Mouse (Mus musculus): ENCODE data around the gene Nedd9. TPM values are rescaled to one million over a fixed set of nuclear protein-coding genes. Genes with fewer than 3 reads are reported as not detected.

The Nedd9 gene
- polyA plus RNA-seq, 1 experiment from 2014 or later = 77.6 TPM

- Histone ChIP-seq H3K9ac (ENCODE audit: low read length) (no peak overlapping the region), H3K4me3 (ENCODE audit: low read length) (no peak overlapping the region), H3K9me3 (ENCODE audit: control insufficient read depth, low read length) (no peaks in the 10 kb centered on the region), H3K27ac (ENCODE audit: low read length) (no peak overlapping the region), H3K27me3 (ENCODE audit: control insufficient read depth, insufficient read depth, low read depth, low read length) (no peaks in the 10 kb centered on the region), H3K36me3 (ENCODE audit: control insufficient read depth, insufficient read depth, low read length) (peaks cover 22% of the 10 kb centered on the region), H3K4me1 (replicated peaks; ENCODE audit: control insufficient read depth, insufficient read depth, low read length) (peaks cover 38% of the 10 kb centered on the region), H3K4me2 (ENCODE audit: low read depth, low read length) (no peak overlapping the region)
- no peak for ATAC-seq (ENCODE audit: low read depth)
- WGBS = 52% methylated on average over 11 of the region's 11 CpGs
Observed at GRCm38 (mm10) chr13:41330589-41331345, 156.4 kb downstream of the Nedd9 start.

GRCm38 (mm10) chr13:41330051-41330450, 157.1 kb downstream of the Nedd9 start:
- WGBS = 80% methylated on average over 4 of the region's 4 CpGs
- Histone ChIP-seq H3K36me3 (ENCODE audit: control insufficient read depth, insufficient read depth, low read length) (peaks cover 28% of the 10 kb centered on the region), H3K4me2 (ENCODE audit: low read depth, low read length) (no peak overlapping the region), H3K4me3 (ENCODE audit: low read length) (no peak overlapping the region), H3K9ac (ENCODE audit: low read length) (no peak overlapping the region), H3K27ac (ENCODE audit: low read length) (no peak overlapping the region), H3K9me3 (ENCODE audit: control insufficient read depth, low read length) (no peaks in the 10 kb centered on the region), H3K27me3 (ENCODE audit: control insufficient read depth, insufficient read depth, low read depth, low read length) (no peaks in the 10 kb centered on the region), H3K4me1 (replicated peaks; ENCODE audit: control insufficient read depth, insufficient read depth, low read length) (peaks cover 31% of the 10 kb centered on the region)
- no peak for ATAC-seq (ENCODE audit: low read depth)

DNA sequence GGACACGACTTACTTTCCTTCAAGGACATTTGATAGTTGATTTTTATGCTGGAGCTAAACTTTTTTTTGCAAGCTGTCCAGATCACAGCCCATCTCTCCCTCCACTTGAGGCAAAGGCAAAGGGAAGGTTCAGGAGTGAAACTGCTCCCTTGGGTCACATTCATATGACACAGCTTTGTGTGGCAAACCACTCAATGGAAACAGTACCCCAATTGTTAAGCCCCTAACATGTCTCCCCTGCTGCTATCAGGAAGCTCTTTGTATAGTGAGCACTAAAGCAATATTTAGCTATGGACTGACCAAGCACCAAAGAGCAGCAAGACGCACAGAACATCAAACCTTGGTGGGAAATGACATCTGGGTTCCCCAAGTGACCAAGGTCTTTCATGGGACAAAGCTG, 158.7 kb downstream of the Nedd9 start:
- no peak overlapping the region for H3K4me3 ChIP-seq (ENCODE audit: low read length)

GRCm38 (mm10) chr13:41327546-41327945, 159.6 kb downstream of the Nedd9 start:
- no peaks in the 10 kb centered on the region for H3K9me3 ChIP-seq (ENCODE audit: control insufficient read depth, low read length)
- no peak for ATAC-seq (ENCODE audit: low read depth)
- H3K4me3 ChIP-seq (ENCODE audit: low read length) = no peak overlapping the region
- H3K4me1 ChIP-seq (replicated peaks; ENCODE audit: control insufficient read depth, insufficient read depth, low read length) = peaks cover 13% of the 10 kb centered on the region
- no peak overlapping the region for H3K4me2 ChIP-seq (ENCODE audit: low read depth, low read length)
- no peak overlapping the region for H3K9ac ChIP-seq (ENCODE audit: low read length)
- no peak overlapping the region for H3K27ac ChIP-seq (ENCODE audit: low read length)
- peaks cover 31% of the 10 kb centered on the region for H3K36me3 ChIP-seq (ENCODE audit: control insufficient read depth, insufficient read depth, low read length)
- no peaks in the 10 kb centered on the region for H3K27me3 ChIP-seq (ENCODE audit: control insufficient read depth, insufficient read depth, low read depth, low read length)
- 69% methylated on average over 7 of the region's 7 CpGs for WGBS

More for the DNA sequence above, 158.7 kb downstream of the Nedd9 start:
- no peaks in the 10 kb centered on the region for H3K27me3 ChIP-seq (ENCODE audit: control insufficient read depth, insufficient read depth, low read depth, low read length)
- H3K4me1 ChIP-seq (replicated peaks; ENCODE audit: control insufficient read depth, insufficient read depth, low read length) = peaks cover 17% of the 10 kb centered on the region
- H3K9ac ChIP-seq (ENCODE audit: low read length) = no peak overlapping the region
- 55% methylated on average over 2 of the region's 2 CpGs for WGBS
- no peak overlapping the region for H3K27ac ChIP-seq (ENCODE audit: low read length)
- ATAC-seq (ENCODE audit: low read depth) = no peak
- H3K36me3 ChIP-seq (ENCODE audit: control insufficient read depth, insufficient read depth, low read length) = peaks cover 31% of the 10 kb centered on the region
- H3K9me3 ChIP-seq (ENCODE audit: control insufficient read depth, low read length) = no peaks in the 10 kb centered on the region
- H3K4me2 ChIP-seq (ENCODE audit: low read depth, low read length) = no peak overlapping the region

GRCm38 (mm10) chr13:41326134-41326533, 161.0 kb downstream of the Nedd9 start:
- no peak overlapping the region for H3K9ac ChIP-seq (ENCODE audit: low read length)
- H3K27me3 ChIP-seq (ENCODE audit: control insufficient read depth, insufficient read depth, low read depth, low read length) = no peaks in the 10 kb centered on the region
- H3K4me1 ChIP-seq (replicated peaks; ENCODE audit: control insufficient read depth, insufficient read depth, low read length) = peaks cover 12% of the 10 kb centered on the region
- no peaks in the 10 kb centered on the region for H3K9me3 ChIP-seq (ENCODE audit: control insufficient read depth, low read length)
- H3K4me3 ChIP-seq (ENCODE audit: low read length) = no peak overlapping the region
- no peak overlapping the region for H3K4me2 ChIP-seq (ENCODE audit: low read depth, low read length)
- WGBS = 76% methylated on average over 4 of the region's 4 CpGs
- ATAC-seq (ENCODE audit: low read depth) = no peak
- H3K27ac ChIP-seq (ENCODE audit: low read length) = no peak overlapping the region
- peaks cover 26% of the 10 kb centered on the region for H3K36me3 ChIP-seq (ENCODE audit: control insufficient read depth, insufficient read depth, low read length)

DNA sequence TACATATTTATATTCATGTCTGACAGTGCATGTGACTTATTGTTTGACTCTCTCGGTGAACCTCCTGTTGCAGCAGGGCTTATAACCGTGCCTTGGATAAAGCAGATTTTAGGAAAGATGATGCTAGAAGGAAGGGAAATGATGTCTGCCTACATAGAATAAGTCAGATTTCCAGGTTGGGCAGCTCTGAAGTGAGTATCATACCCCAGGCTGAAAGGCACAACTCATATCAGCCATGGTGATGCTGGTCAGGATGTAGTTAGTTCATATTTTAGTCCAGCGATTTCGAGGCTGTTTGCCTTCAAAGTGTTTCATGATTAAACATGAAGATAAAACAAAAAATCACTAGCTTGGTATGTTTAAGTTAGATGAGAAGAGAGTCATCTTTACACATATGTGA, 161.8 kb downstream of the Nedd9 start:
- Histone ChIP-seq H3K4me3 (ENCODE audit: low read length) (no peak overlapping the region), H3K4me2 (ENCODE audit: low read depth, low read length) (no peak overlapping the region), H3K36me3 (ENCODE audit: control insufficient read depth, insufficient read depth, low read length) (peaks cover 19% of the 10 kb centered on the region), H3K9me3 (ENCODE audit: control insufficient read depth, low read length) (no peaks in the 10 kb centered on the region), H3K4me1 (replicated peaks; ENCODE audit: control insufficient read depth, insufficient read depth, low read length) (peaks cover 8% of the 10 kb centered on the region), H3K9ac (ENCODE audit: low read length) (no peak overlapping the region), H3K27me3 (ENCODE audit: control insufficient read depth, insufficient read depth, low read depth, low read length) (no peaks in the 10 kb centered on the region), H3K27ac (ENCODE audit: low read length) (no peak overlapping the region)
- no peak for ATAC-seq (ENCODE audit: low read depth)
- 69% methylated on average over 4 of the region's 4 CpGs for WGBS

DNA sequence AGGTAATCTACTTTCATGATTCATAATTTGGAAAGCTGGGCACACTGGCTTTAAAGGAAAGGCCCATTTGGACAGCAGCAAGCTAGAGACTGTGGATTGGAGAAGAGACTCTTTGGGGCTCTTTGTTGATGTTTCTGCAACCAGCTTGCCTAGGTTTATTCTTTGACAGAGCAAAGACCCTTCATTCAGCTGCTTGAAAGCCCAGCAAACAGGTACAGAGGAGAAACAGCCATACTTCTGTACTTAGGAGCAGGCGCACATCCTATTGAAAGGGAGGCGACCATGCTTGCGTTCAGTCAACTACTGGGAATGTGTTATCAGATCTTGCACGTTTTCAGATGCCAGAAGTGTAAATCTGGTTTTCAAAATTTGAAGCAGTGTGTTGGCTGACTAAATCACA, 162.5 kb downstream of the Nedd9 start:
- no peak for ATAC-seq (ENCODE audit: low read depth)
- Histone ChIP-seq H3K27me3 (ENCODE audit: control insufficient read depth, insufficient read depth, low read depth, low read length) (no peaks in the 10 kb centered on the region), H3K27ac (ENCODE audit: low read length) (no peak overlapping the region), H3K4me1 (replicated peaks; ENCODE audit: control insufficient read depth, insufficient read depth, low read length) (peaks cover 8% of the 10 kb centered on the region), H3K9me3 (ENCODE audit: control insufficient read depth, low read length) (no peaks in the 10 kb centered on the region), H3K4me3 (ENCODE audit: low read length) (no peak overlapping the region), H3K4me2 (ENCODE audit: low read depth, low read length) (no peak overlapping the region), H3K36me3 (ENCODE audit: control insufficient read depth, insufficient read depth, low read length) (peaks cover 17% of the 10 kb centered on the region), H3K9ac (ENCODE audit: low read length) (no peak overlapping the region)
- 66% methylated on average over 4 of the region's 4 CpGs for WGBS

GRCm38 (mm10) chr13:41321433-41321832, 165.7 kb downstream of the Nedd9 start:
- peak overlapping the region; percentile 69 for H3K27ac ChIP-seq (ENCODE audit: low read length)
- no peak for ATAC-seq (ENCODE audit: low read depth)
- 48% methylated on average over 3 of the region's 3 CpGs for WGBS

GRCm38 (mm10) chr13:41320749-41321148, 166.4 kb downstream of the Nedd9 start:
- WGBS = 60% methylated on average over 5 of the region's 5 CpGs
- no peak overlapping the region for H3K4me3 ChIP-seq (ENCODE audit: low read length)
- H3K36me3 ChIP-seq (ENCODE audit: control insufficient read depth, insufficient read depth, low read length) = peaks cover 33% of the 10 kb centered on the region
- no peaks in the 10 kb centered on the region for H3K27me3 ChIP-seq (ENCODE audit: control insufficient read depth, insufficient read depth, low read depth, low read length)
- peaks cover 8% of the 10 kb centered on the region for H3K4me1 ChIP-seq (replicated peaks; ENCODE audit: control insufficient read depth, insufficient read depth, low read length)
- H3K9ac ChIP-seq (ENCODE audit: low read length) = no peak overlapping the region
- H3K9me3 ChIP-seq (ENCODE audit: control insufficient read depth, low read length) = no peaks in the 10 kb centered on the region
- ATAC-seq (ENCODE audit: low read depth) = no peak
- H3K4me2 ChIP-seq (ENCODE audit: low read depth, low read length) = no peak overlapping the region
- peak overlapping the region; percentile 49 for H3K27ac ChIP-seq (ENCODE audit: low read length)

More at GRCm38 (mm10) chr13:41321433-41321832, 165.7 kb downstream of the Nedd9 start:
- no peak overlapping the region for H3K9ac ChIP-seq (ENCODE audit: low read length)
- no peak overlapping the region for H3K4me3 ChIP-seq (ENCODE audit: low read length)
- no peaks in the 10 kb centered on the region for H3K27me3 ChIP-seq (ENCODE audit: control insufficient read depth, insufficient read depth, low read depth, low read length)
- no peak overlapping the region for H3K4me2 ChIP-seq (ENCODE audit: low read depth, low read length)
- peaks cover 8% of the 10 kb centered on the region for H3K4me1 ChIP-seq (replicated peaks; ENCODE audit: control insufficient read depth, insufficient read depth, low read length)
- H3K9me3 ChIP-seq (ENCODE audit: control insufficient read depth, low read length) = no peaks in the 10 kb centered on the region
- H3K36me3 ChIP-seq (ENCODE audit: control insufficient read depth, insufficient read depth, low read length) = peaks cover 26% of the 10 kb centered on the region
